Mouse (Mus musculus): ENCODE results near the gene Mrps7.
"Not testable (repeated sequence)": the region's sequence is repeated elsewhere in the genome, so short reads cannot be mapped to it uniquely, and the experiment has no call there.

Gene Mrps7

DNA sequence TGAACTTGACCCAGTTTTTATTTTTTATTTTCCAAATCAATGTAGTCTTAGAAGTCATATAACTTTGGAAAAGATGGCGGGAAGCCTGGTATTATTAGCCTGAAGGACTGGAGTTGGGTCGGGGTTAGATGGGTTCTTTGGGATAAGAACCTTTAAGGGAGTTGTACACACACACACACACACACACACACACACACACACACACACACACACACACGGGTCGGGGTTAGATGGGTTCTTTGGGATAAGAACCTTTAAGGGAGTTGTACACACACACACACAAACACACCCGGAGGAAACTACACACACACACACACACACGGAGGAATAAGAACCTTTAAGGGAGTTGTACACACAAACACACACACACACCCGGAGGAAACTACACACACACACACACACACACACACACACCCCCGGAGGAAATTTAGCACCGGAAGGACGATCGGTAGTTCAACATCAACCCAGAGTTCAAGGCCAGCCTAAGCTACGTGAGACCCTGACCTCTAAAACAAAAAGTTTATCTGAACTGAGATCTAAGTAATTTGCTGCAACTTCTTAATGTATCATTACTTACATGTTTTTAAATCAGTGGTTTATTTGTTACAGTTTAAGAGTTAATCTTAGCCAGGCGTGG, 24.9 kb downstream of the Mrps7 start:
- DNase-seq (ENCODE audit: extremely low read depth, low read depth): no peak

DNA sequence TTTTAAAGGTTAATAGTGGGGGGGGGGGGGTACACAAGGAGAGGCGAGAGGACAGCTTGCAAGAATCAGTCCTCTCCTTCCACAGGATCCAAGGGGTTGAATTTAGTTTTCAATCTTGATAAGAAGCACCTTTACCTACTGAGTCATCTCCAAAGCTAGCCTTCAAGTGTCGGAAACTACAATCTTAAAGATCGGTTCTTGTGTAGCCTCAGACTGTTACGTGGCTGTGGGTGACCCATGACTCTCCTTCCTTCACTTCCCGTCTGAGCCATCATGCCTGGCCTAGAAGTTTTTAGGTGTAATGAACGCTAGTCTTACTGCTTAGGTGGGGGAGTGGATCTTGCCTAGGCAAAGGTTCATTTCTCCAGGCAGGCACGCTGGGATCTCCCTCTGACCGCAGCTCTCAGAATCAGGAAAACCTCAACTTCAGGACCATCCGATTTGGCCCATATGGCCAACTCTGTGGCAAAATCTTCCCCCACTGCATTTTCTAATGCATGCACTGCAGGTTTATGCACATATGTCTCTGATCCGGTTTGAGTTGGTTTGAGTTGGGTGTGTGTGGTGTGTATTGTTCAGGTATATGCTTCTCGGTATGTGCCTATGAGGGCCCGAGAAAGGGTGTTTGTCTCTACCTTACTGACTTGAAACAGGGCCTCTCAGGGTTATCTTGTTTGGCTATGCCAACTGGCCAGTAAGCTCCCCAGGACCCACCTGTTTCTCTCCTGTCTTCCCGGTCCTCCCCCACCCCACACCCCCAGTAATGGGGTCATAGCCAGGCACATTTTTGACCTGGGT, 26.2 kb downstream of the Mrps7 start:
- DNase-seq (ENCODE audit: extremely low read depth, low read depth): no peak

- DNase-seq (ENCODE audit: extremely low read depth, low read depth): peak; percentile 79
These were observed 27.1 kb downstream of the Mrps7 start for GRCm38 (mm10) chr11:115630532-115631504.

DNA sequence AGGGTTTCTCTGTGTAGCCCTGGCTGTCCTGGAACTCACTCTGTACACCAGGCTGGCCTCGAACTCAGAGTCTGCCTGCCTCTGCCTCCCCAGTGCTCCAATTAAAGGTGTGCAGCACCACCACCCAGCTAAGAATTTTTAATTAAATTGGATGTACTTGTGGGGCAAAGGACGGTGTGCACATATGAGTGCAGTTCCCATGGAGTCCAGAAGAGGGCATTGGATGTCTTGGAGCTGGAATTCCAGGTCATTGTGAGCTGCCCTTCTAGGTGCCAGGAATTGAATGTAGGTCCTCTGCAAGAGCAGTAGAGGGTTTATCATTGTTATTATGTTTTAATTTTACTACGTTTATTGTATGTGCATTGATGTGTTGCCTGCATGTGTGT, 27.8 kb downstream of the Mrps7 start:
- DNase-seq (ENCODE audit: extremely low read depth, low read depth): peak; percentile 65

DNA sequence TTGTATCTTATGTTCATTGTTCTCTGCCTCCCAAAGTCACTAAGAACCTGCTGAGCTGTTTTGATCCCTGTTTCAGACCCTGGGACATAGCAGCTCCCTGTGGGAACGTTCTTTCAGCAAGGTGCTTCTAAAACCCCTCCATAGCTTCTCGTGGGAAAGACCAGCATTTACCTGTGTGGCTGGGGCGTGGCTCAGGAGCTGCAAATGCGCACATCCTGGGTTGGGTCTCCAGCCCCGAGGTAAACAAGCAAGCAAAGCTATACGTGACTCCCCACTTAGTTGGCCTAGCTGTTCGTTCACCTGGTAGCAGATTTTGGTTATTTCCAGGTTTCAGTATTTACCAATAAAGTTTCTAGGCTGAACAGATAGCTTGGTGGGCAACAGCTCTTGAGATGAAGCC, 28.5 kb downstream of the Mrps7 start:
- no peak for DNase-seq (ENCODE audit: extremely low read depth, low read depth)

GRCm38 (mm10) chr11:115632862-115633261, 29.1 kb downstream of the Mrps7 start:
- no peak for DNase-seq (ENCODE audit: extremely low read depth, low read depth)

DNA sequence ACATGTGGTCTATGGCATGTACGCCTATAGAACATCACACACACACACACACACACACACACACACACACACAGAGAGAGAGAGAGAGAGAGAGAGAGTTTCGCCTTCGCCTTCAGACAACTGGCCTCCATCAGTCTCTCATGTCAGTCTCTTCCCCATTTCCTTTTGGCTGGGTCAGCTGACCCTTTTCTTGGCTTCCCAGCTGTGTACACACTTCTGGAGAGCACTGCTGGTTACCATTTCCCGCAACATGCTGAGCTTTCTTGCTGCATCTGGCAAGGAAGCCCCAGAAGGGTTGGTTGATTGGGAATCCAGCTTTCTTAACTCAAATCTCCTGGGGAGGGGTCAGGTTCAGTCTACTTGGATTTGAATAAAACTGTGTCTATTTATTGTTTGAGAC, 30.4 kb downstream of the Mrps7 start:
- no peak for DNase-seq (ENCODE audit: extremely low read depth, low read depth)

GRCm38 (mm10) chr11:115635041-115635440, 31.3 kb downstream of the Mrps7 start:
- no peak for DNase-seq (ENCODE audit: extremely low read depth, low read depth)

DNA sequence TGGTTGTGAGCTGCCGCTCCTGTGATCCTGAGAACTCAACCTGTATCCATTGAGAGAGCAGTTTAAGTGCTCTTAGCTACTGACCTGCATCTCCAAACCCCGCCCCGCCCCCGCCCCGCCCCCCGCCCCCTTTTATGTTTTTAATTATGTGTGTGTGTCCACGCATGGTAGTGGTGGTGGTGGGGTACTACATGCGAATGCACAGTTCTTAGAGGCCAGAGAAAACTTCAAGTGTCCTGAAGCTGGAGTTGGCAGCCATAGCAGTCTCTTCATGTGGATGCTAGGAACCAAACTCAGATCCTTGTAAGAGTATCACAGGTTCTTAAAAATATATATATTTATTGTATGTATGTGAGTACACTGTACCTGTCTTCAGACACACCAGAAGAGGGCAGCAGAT, 31.8 kb downstream of the Mrps7 start:
- DNase-seq (ENCODE audit: extremely low read depth, low read depth): no peak

- no peak for DNase-seq (ENCODE audit: extremely low read depth, low read depth)
These were observed 33.2 kb downstream of the Mrps7 start for GRCm38 (mm10) chr11:115636960-115637359.

- peak; percentile 53 for DNase-seq (ENCODE audit: extremely low read depth, low read depth)
These were observed 35.0 kb downstream of the Mrps7 start for GRCm38 (mm10) chr11:115638498-115639409.

DNA sequence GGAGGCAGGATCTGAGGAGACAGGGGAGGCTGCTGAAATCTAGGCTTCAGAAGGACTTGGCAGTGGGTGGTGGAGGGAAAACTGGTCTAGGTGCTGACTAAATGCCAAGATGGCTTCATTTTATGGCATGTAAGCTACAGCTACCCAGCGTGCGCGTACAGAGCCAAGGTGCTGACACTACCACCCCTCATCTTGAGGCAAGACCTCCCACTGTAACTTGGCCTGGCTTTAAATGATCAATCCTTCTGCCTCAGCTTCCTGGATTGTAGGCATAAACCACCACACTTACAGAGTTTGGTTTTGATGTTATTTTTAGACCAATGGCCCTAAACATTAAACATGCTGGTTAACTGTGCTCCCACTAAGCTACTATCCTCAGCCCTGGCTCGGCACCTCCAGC, 35.8 kb downstream of the Mrps7 start:
- DNase-seq (ENCODE audit: extremely low read depth, low read depth): no peak

- DNase-seq (ENCODE audit: extremely low read depth, low read depth): no peak
These were observed 36.6 kb downstream of the Mrps7 start for GRCm38 (mm10) chr11:115640311-115640828.

GRCm38 (mm10) chr11:115640978-115641663, 37.4 kb downstream of the Mrps7 start:
- DNase-seq (ENCODE audit: extremely low read depth, low read depth): no peak

GRCm38 (mm10) chr11:115641664-115642036, 37.9 kb downstream of the Mrps7 start:
- no peak for DNase-seq (ENCODE audit: extremely low read depth, low read depth)

GRCm38 (mm10) chr11:115642705-115643104, 39.0 kb downstream of the Mrps7 start:
- DNase-seq (ENCODE audit: extremely low read depth, low read depth): no peak

DNA sequence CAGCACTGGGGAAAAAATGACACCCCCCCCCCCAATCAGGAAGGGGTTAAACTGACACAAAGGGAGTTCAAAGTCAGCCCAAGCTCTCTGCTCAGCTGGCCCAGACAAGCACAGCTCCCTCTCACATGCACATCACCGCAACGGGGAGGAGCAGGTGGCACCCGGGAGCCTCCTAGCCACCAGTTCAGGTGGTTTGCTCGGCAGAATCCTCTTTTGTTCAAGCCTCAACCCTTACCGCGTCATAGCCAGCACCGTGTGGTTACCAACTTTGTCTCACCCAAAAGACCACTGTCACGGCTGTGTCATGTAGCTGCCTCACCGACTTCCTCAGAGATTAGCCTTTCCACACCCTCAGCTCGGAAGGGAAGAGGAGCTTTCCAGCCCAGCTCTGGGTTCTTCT, 39.5 kb downstream of the Mrps7 start:
- no peak for DNase-seq (ENCODE audit: extremely low read depth, low read depth)

GRCm38 (mm10) chr11:115644308-115644707, 40.6 kb downstream of the Mrps7 start:
- no peak for DNase-seq (ENCODE audit: extremely low read depth, low read depth)

GRCm38 (mm10) chr11:115645498-115645897, 41.8 kb downstream of the Mrps7 start:
- DNase-seq (ENCODE audit: extremely low read depth, low read depth): not testable (repeated sequence)

GRCm38 (mm10) chr11:115646439-115646838, 42.7 kb downstream of the Mrps7 start:
- DNase-seq (ENCODE audit: extremely low read depth, low read depth): no peak
